Mouse (Mus musculus) cerebellum, postnatal 10 days (tissue): Measurements from ENCODE around the gene Tiam2.
A peak's percentile ranks its signal among the peaks of the same experiment; 100 is the strongest.

Source experiments
- DNase-seq, 2 experiments: peaks; one replicate each; pipeline ENCODE4 v3.0.0; 2021; ENCODE audit warnings: mixed read lengths in 2 of 2

Tiam2 gene

DNA sequence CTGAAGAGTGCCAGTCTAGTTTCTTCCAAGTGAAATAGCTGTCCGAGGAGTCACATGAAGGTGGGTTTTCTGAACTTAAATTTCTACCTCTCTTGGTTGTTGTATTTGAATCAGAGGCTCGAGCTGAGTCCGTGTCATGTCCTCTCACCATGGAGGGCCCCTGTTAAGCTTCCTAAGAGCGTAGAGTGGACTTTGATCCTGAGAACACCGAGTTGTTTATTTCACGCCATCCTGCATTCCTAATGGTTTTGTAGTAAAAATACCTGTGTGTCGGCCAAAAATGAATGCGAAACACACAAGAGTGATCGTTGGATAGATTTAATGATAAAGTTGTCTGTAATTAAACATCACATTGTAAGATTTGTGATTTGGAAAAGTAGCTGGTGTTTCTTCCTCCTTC is 128.5 kb downstream of the Tiam2 start:
- no peak for DNase-seq

DNA sequence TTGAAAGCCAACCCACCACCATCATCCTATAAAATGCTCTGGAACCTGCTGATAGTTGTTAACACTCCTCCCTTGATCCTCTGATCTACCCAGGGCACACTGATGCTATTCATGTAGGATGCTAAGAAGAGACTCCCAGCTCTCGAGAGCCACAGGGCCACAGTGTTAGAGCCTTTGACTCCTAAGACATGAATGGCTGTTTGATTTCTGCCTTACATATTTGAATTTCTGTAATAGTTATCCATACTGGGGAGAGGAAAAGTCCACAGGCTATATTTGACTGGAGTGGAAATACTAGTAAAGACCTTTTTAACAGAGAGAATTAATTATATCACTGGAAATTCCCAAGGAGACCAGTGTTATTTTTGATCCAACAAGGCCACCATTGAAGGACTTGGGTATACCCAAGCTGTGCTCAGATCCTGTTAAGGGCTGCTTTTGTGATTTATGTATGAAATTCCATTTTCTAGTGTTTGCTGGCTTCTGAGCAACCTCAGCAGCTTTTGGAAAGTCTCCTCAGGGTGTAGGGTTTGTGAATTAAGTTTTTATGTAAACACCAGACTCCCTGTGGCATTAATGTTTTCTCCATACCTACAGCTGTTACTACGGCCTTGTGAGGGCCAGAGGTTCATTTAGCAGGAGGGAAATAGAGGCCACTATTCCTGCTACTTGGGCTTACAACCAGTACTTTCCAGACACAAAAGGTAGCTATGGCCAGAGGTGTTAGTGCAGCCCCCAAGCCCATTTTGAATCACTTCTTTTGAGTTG is 131.7 kb downstream of the Tiam2 start:
- no peak for DNase-seq

DNA sequence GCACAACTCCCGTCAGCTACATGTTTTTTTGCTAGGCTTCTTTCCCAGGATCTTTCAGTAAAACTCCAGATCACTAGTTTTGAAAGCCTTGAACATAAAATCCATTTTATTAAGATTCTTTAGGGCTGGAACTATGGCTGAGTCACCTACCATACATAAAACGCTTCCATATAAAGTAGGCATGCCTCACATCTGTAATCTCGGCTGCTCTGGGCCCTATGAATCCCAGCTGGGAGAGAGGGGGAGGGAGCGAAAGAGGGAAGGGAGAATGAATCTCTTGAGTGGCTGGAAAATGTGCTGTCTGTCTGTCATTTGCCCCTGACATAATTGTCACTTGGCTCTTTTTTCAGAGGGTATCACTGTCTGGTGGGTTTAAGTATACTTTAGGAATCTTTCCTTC is 139.5 kb downstream of the Tiam2 start:
- no peak for DNase-seq

DNA sequence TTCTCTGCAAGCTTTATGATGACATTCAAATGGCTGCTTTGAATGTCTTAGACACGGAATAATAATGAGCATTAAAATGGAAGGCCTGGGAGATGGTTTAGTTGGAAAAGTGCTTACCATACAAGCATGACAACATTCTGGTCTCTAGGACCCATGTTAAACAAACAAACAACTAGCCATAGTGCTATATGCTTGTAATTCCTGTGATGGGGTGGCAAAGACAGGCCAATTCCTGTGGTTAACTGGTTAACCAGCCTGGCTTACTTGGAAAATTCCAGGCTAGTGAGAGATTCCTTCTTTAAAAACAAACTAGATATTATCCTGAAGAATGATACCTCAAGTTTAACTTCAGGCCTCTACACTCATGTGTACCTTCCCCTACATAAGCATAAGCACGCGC is 140.3 kb downstream of the Tiam2 start:
- no peak for DNase-seq

DNA sequence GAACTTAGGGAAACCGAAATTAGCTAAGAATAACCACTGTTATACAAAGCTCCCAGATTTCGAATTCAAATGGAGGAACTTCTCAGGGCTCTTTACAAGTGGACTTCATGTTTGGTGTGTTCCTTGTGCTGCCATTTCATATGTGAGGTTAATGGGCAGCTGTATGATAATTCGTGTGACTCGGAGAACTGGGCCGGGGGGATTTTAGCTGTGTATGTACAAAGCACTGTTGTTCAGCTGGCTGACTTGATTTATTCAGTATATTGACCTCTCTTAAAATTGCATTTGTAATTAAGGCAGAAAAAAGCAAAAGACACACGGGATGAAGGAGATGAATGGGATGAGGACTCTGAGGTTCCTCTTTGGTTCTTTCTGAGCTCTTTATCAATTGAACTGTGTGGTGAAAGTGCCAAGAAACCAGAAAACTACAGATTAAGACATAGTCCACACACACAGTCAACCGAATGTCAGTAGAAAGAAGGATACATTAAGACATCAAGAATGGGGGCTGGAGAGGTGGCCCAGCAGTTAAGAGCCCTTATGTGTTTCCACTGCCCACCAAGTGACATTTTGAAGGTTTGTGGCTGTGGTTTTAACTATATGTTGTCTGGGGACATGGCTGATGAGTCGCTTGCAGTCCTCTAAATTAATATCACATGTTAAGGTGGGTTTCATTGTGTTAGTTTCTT is 141.4 kb downstream of the Tiam2 start:
- no peak for DNase-seq

DNA sequence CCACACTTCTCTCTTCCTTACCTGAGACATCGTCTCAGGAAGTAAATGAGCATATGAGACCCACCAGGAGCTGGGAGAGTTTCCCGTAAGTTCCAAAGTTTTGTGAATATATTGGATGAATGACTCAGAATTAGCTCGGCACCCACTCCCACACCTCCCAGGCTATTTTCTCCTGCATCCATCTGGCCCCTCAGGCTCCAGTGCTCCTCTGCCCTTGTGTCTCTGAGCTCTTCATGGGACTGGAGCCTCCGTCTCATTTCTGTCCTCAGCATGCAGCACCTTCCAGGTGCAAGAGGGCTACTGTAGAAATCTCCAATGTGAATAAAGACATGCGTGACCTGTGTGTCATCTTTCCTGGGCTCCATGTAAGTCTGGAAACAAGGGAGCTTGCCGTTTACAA is 145.6 kb downstream of the Tiam2 start:
- DNase-seq, result no peak

DNA sequence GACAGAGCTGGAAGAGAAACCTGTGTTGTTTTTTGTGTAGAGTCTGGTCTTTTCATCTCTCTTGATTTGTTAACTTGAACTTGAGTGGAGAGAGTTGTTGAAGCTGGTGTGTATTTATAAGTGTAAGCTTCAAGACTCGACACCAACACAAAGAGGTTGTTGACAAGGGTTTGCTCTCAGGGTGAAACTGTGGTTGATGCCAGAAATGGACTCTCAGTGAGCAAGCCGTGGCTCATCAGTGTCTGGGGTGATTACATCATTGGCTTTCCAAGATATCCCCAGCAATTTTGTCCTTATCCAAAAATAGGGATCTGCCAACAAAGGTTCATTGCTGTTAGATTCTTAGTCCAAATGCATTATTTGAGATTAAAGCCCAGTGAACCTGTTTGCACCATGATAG is 150.2 kb downstream of the Tiam2 start:
- no peak for DNase-seq

DNA sequence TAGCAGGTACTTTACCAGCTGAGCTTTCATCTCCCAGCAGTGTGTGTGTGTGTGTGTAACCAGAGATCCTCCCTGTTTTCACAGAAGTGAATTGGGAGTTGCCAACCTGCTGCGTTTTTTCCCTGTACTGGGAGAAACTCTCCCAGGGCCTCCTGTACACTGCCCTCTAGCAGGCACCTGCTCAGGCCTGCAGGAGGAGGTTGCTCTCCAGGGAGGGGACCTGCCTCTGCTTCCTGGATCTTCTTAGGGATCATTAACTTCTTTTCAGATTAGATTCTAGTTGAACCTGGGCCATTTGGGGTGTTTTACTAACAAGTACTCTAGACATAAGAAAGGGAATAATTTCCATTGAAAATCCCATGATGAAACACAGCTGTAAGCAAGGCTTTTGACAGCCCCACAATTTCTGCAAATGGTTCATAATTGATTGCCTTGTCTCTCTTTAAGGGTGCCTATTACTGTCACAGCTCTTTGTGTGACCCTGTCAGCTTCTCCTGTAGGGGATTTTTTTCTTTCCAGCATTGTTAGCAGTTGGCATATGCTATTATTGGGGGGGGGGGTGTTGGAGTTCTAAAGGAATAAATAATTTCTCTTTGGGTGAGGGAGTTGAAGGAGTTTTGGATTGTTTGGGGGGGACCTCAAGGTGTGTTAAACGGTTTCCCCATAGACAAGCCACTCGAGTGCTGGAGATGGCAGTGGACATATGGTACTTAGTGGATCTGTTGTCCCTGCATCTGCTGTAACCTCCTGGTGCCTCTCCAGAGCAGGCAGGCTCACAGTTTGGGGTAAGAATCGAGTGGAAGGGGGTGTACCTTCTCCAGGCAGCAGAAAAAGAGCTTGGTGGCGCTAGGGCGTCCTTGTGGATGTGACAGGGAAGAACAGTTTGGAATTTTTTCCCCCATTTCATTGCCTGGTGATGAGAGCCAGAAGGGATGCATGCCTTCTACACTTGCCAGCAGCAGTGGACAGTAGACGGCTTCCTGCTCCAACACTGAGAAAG is 155.5 kb downstream of the Tiam2 start:
- peak; percentile 46 to 66 for DNase-seq

DNA sequence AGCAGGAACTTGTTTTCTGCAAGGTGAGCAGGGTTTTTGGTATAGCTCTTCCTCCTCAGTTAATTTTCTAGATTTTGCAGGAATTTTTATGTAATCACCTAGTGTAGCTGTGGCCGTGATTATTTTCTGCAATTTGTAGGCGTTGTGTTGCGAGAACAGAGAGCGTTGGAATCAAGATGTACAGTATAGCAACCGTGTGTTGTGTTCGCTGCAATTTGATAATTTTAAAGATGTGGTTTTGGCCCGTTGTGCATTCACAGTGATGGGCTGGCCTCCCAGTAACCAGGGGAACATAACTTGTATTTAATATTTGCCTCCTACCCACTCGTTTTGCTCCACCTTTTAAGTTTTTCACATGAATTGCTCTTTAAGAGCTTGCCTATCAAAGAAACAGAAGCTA is 156.7 kb downstream of the Tiam2 start:
- DNase-seq, result no peak

DNA sequence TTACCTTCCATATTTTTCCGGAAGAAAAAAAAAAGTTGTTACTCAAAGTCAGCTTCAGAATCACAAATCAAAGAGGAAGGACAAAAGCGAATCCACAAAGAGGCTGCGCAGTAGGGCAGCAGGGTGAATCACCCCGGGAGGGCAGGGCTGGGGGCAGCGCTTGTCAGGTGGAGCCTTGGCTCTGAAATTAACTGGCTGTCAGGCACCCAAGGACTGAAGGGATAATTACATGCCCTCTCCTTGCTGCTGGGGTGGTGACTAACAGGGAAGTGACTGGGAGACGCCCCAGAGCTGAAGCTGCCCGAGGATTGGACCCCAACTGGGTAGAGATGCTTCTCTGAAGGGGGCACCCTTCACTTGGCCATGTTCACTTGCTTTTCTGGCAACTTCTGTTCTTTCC is 159.5 kb downstream of the Tiam2 start:
- DNase-seq, result no peak

DNA sequence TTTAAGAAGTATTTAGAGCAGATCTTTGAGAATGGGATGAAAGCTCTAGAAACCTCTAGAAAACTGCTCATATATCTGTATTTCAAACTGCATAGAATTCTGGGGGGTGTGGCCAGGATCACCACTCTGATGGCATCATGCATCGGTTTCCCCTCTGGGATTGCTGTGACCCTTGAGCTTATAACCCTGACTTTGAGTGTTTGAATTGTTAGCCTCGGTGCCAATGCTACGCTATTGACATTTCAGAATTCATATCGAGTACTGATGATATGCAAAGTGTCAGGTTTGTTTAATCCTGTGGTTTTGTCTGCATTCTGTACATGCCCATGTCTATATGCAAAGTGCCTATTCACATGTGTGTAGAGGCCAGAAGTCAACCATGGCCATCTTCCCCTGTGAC is 160.8 kb downstream of the Tiam2 start:
- DNase-seq, result no peak

DNA sequence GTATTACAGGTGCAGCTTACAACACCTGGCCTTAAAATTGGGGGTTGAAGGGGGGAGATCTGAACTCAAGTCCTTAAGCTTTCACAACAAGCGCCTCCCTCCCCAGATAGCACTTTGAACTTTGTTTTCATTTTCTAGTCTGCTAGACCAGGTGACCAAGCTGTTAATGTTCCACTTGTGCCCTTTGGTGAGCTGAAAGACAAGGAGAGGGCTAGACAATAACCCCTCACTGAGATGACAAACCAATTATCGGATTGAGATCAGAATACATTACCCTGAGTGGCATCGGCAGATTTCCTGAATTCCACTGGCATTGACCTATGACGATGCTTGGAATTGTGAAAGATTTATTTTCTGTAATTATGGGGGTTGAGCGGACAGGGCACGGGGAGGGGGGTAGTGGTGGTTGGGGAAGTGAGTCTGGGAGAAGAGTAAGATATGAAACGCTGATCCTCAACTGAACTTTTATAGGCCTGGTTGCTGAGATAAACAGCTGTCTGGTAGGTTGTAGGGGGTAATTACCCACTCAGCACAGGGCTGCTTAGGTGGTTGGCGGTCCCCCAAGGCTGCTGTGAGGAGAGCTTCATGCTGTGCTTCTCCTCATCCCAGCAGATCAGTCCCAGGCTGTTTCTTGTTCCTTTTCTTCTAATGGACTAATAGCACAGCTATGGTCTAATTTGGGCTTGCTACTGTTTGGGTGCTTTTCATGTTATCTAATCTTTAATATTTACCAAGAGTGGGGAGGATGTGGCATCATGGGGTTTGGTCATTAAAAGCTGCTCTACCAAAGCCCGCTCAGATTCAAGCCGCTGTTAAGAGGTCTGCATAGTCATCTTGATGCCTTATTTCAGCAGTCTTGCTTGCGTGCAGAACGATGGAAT is 161.6 kb downstream of the Tiam2 start:
- no peak for DNase-seq

DNA sequence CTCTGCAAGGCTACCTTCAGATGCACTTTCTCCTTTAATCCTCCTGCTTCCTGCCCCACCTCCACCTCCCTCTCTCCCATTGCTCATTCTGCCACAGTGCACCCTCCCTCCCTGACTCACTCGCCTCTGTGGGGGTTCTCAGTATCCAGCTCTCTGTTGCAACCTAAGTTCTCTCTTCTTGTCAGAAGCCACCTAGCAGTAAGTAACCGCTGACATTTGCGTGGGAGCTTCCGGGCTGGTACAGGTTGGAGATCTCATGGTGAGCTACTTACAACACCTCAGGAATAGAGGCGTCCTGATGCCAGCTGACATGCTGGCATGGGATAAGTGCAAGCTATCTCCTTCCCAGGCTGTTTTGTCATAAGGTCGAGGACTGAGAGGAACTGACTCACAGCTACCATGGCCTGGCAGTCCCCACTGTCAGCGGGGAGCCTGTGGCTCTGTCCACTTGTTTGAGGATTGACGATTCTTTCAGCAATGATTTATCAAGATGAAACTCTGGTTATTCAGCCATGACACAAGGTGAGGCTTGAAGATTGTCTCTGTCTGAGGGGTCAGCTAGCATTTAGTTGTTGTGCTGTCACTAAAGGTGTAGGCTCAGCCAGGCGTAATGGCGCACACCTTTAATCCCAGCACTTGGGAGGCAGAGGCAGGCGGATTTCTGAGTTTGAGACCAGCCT is 164.0 kb downstream of the Tiam2 start:
- no peak for DNase-seq

DNA sequence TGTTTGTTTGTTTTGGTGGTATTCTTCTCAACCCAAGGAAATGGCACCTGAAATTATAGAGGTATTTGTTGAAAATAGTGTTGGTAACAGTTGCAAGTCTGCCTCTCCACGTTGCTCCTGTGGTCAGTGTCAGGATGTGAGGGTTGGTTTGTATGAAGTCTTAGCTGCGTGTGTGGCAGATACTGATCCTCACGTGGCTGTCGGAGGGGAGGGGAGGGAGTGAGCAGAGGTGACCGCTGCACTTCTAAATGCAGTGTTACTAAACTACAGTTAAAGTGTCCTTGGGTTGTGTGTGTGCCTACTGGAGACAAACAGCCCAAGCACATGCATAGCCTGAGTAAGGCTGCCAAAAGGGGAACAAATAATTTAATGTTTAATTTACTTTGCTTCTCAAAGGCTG is 164.7 kb downstream of the Tiam2 start:
- DNase-seq, result no peak

DNA sequence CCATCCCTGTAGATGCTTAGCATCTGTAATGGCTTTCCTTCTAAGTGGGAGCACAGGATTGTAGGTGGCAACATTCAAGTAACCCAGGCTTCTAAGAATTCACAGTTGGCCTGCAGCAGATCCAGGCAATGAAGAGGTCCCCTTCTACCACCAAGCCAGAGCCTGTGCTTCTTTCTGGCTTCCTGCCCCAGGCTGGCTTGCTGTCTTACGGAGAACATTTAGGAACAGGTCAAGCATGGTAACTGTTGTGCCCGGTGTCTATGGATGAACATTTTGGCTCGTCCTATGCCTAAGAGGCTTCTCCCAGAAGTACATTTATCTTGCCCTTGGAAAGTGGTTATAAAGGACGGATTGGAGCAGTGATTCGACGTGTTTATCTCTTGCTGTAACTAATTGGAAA is 165.3 kb downstream of the Tiam2 start:
- peak; percentile 55 to 74 for DNase-seq

DNA sequence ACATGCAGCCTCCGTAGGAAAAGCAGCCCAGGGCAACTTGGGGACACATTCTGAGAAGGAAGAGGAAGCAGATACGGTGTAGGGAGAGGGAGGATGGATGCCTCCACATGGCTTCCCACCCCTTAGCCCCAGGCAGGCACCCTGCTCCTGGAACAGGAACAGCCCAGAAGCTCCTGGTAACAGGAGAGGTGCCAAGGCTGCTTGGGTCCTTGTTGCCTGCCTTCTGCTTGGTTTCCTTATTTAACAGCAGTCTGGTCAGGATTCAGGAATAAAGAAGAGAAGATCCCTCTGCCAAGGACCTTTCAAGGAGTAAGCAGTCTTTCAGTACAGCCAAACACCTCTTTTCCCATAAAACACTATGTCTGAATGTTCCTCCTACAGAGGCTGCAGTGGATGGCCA is 169.2 kb downstream of the Tiam2 start:
- peak in 1 of 2 experiments; percentile 32 for DNase-seq

DNA sequence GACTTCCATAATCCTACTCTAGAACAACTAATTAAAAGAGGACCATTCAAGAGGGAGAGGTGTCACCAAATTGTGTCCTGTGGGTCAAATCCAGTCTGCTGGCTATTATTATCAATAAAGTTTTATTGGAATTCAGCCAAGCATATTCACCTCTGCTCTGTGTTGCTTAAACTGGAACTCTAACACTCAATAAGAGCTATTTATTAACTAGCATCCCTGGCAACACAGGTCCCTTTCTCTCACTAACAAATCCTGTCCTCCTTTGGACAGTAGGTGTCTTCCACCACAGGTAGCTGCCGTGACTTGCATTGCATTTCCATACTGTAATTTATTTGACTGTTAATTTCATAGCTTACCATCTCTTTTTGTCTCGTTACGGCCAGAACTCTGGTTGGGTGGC is 169.7 kb downstream of the Tiam2 start:
- no peak for DNase-seq

DNA sequence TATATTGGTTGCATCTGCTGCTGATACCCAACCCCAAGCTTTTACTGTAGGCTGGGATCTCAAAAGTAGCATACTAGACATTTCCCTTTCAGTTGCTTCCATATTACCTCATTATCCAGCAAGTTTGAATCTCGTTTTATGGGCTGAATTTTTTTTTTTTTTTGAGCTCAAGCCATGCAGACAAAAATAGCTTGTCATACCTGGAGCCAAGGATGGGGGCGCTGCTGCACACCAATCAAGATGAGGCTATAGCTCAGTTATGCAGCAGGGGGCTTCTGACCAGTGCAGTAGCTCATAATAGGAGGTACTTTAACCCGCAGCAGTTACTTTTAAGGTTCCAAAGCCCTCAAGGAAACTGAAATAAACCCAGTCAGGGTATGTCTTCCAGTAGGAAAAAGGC is 171.7 kb downstream of the Tiam2 start:
- peak; percentile 57 to 72 for DNase-seq

DNA sequence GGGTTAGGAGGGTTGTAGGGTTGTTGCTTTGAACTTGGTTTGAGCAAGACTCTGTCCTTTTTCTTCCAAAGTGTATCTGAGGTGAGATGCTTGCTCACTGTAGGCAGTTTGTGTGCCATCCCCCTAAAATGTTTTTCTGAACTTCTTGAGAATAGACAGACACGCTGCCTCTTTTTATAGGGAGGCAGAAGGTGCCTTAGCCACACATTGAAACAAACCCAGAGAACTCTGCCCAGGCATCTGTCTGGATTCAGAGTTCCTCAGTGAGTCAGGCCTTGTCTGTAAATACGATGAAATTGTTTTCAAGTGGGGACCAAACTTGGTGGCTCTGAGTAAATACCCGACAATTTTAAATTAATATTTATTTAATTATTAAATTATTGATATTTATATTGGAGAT is 172.2 kb downstream of the Tiam2 start:
- DNase-seq, result no peak

DNA sequence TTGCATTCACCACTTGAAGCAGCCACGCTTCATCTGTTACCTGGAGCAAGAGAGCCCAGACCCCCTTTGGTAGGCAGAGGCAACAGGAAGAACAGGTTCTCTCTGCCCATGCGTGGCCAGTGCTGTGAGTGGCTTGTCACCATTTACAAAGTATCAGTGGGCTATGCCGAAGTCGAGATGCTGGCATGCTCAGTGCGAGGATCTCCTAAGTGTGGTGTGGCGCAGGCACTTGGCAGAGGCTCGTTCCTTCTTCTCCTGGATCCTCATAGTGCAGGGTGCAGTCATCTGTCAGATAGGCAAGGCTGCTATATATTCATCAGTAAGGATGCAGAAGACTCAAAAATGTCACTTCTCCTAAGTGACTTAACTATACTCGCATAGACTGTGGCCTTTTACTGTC is 173.1 kb downstream of the Tiam2 start:
- no peak for DNase-seq

DNA sequence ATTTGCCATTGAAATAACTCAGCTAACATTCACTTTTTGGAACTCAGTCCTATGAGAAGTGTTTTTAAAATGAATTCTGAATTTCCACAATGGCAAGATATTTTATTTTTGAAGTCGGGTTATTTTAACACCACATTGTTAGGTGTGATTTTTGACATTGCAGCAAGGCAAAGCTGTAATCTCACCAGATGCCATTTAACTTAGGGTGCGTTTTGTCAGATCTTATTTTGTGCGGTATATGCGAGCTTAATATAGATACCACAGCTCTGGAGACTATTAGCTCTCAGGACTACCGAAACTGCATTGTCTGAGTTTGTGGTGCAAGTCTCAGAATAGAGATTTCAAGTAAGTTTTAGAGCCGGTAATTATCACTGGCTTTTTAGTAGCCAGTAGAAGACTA is 173.7 kb downstream of the Tiam2 start:
- DNase-seq, result no peak

DNA sequence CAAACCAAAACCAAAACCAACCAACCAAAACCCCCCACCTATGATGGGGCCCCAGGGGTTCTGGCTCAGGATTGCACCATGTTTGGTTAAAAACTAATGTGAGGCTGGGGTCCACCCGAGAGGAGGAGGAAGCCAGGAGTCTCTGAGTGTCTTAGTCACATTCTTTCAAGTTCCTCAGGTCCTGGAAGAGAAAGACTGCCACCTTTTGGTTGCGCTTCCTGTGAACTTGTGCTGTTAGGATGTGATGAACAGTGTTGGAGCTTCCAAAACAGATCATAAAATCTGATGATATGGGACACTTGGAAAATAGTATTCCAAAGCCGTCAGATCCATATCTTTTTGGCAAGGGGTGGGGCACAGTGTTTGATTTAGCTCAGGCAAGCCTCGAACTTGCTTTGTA is 174.6 kb downstream of the Tiam2 start:
- no peak for DNase-seq
